Mouse (Mus musculus) hindbrain, embryonic 15.5 days (tissue): ENCODE measurements around the gene BB287469. TPM values are rescaled to one million over a fixed set of nuclear protein-coding genes. Genes with fewer than 3 reads are reported as not detected.

Experiments used
- polyA plus RNA-seq: library from polyadenylated mRNA; unstranded; fragments of >200 nt; fragmentation: Nextera tagmentation; extraction: Ambion mirVana; gene quantifications from 2 replicates; pipeline ENCODE4 v1.2.1, GENCODE M21; 2015

The BB287469 gene
- polyA plus RNA-seq, 1 experiment from 2014 or later, result not detected

Other genes with a start within 250 kb of the BB287469 start
- not detected in 2 replicates for gene Oog1, start 213.9 kb upstream of the BB287469 start, polyA plus RNA-seq
- not detected in 2 replicates for gene Gm4027, start 197.7 kb upstream of the BB287469 start, polyA plus RNA-seq
- not detected in 2 replicates for gene Gm16381, start 172.0 kb upstream of the BB287469 start, polyA plus RNA-seq
- not detected in 2 replicates for gene Gm21319, start 40.8 kb upstream of the BB287469 start, polyA plus RNA-seq
- gene Gm21936, start 21.1 kb upstream of the BB287469 start, polyA plus RNA-seq, result not detected in 2 replicates
- gene Gm2001, start 25.8 kb downstream of the BB287469 start, polyA plus RNA-seq, result not detected in 2 replicates
- not detected in 2 replicates for gene Gm2016, start 57.5 kb downstream of the BB287469 start, polyA plus RNA-seq
- not detected in 2 replicates for gene Gm2022, start 78.8 kb downstream of the BB287469 start, polyA plus RNA-seq
- not detected in 2 replicates for gene Gm2035, start 103.3 kb downstream of the BB287469 start, polyA plus RNA-seq
- not detected in 2 replicates for gene Gm2042, start 137.5 kb downstream of the BB287469 start, polyA plus RNA-seq
- not detected in 2 replicates for gene Gm2075, start 195.3 kb downstream of the BB287469 start, polyA plus RNA-seq
- not detected in 2 replicates for gene Gm6803, start 202.2 kb downstream of the BB287469 start, polyA plus RNA-seq
- not detected in 2 replicates for gene Gm2056, start 210.4 kb downstream of the BB287469 start, polyA plus RNA-seq